Mouse (Mus musculus): ENCODE results near the gene Tmem269.

Gene Tmem269

GRCm38 (mm10) chr4:119218169-119218568, at the start of gene Tmem269:
Tmem269 (minus strand) TSS chr4:119218217.
- in situ Hi-C loops (cut with MboI): no loop called here

GRCm38 (mm10) chr4:119266606-119267005, 48.6 kb upstream of the Tmem269 start:
- in situ Hi-C loops (cut with MboI): no loop called here

GRCm38 (mm10) chr4:119263459-119263858, 45.4 kb upstream of the Tmem269 start:
- in situ Hi-C loops (cut with MboI): no loop called here

GRCm38 (mm10) chr4:119262483-119262882, 44.5 kb upstream of the Tmem269 start:
- in situ Hi-C loops (cut with MboI): no loop called here

GRCm38 (mm10) chr4:119261087-119261713, 43.2 kb upstream of the Tmem269 start:
- in situ Hi-C loops (cut with MboI): no loop called here

GRCm38 (mm10) chr4:119259344-119260254, 41.6 kb upstream of the Tmem269 start:
- in situ Hi-C loops (cut with MboI): no loop called here

- in situ Hi-C loops (cut with MboI): no loop called here
Observed at GRCm38 (mm10) chr4:119257083-119257482, 39.1 kb upstream of the Tmem269 start.

- in situ Hi-C loops (cut with MboI): no loop called here
Observed at GRCm38 (mm10) chr4:119255351-119255750, 37.3 kb upstream of the Tmem269 start, which contains the start of gene Cldn19. Cldn19 (plus strand) TSS chr4:119255414.

GRCm38 (mm10) chr4:119254012-119254618, 36.1 kb upstream of the Tmem269 start:
- in situ Hi-C loops (cut with MboI): no loop called here

- in situ Hi-C loops (cut with MboI): no loop called here
Observed at GRCm38 (mm10) chr4:119252025-119252808, 34.2 kb upstream of the Tmem269 start.

GRCm38 (mm10) chr4:119248407-119248965, 30.5 kb upstream of the Tmem269 start:
- in situ Hi-C loops (cut with MboI): no loop called here

GRCm38 (mm10) chr4:119247462-119248235, 29.6 kb upstream of the Tmem269 start:
- in situ Hi-C loops (cut with MboI): no loop called here

GRCm38 (mm10) chr4:119246688-119247225, 28.7 kb upstream of the Tmem269 start:
- in situ Hi-C loops (cut with MboI): no loop called here

GRCm38 (mm10) chr4:119245961-119246360, 27.9 kb upstream of the Tmem269 start:
- in situ Hi-C loops (cut with MboI): no loop called here

GRCm38 (mm10) chr4:119245556-119245955, 27.5 kb upstream of the Tmem269 start:
- in situ Hi-C loops (cut with MboI): no loop called here

- in situ Hi-C loops (cut with MboI): no loop called here
Observed at GRCm38 (mm10) chr4:119244468-119245240, 26.6 kb upstream of the Tmem269 start.

GRCm38 (mm10) chr4:119242571-119242970, 24.6 kb upstream of the Tmem269 start:
- in situ Hi-C loops (cut with MboI): no loop called here

- in situ Hi-C loops (cut with MboI): no loop called here
Observed at GRCm38 (mm10) chr4:119241664-119242063, 23.6 kb upstream of the Tmem269 start.

GRCm38 (mm10) chr4:119239181-119239682, 21.2 kb upstream of the Tmem269 start:
- in situ Hi-C loops (cut with MboI): no loop called here

Data from mature B cell (primary cell).